Mouse (Mus musculus) megakaryocyte progenitor cell, adult 5-6 weeks (primary cell): ENCODE results near the gene Tcn2. TPM values are rescaled to one million over a fixed set of nuclear protein-coding genes. Genes with fewer than 3 reads are reported as not detected.
A peak's percentile ranks its signal among the peaks of the same experiment; 100 is the strongest.

ENCODE experiments used
- ATAC-seq: replicated peaks from 2 replicates; pipeline ENCODE4 v1.8.0; 2016; ENCODE audit warnings: mild to moderate bottlenecking, moderate TSS enrichment, inconsistent platforms; ENCODE audit not compliant: poor library complexity
- total RNA-seq, 2 experiments: library from RNA; stranded (forward) in 1 of 2; stranded (reverse) in 1 of 2; fragments of 157-497, 149-512 nt in 1 of 2; fragments of 200-1000 nt in 1 of 2; gene quantifications; 2 replicates each; pipeline versions ENCODE4 v1.2.3 to v1.2.4; 2015 to 2017

The Tcn2 gene
- total RNA-seq, 2 experiments from 2014 or later: 50.5 to 102 TPM

DNA sequence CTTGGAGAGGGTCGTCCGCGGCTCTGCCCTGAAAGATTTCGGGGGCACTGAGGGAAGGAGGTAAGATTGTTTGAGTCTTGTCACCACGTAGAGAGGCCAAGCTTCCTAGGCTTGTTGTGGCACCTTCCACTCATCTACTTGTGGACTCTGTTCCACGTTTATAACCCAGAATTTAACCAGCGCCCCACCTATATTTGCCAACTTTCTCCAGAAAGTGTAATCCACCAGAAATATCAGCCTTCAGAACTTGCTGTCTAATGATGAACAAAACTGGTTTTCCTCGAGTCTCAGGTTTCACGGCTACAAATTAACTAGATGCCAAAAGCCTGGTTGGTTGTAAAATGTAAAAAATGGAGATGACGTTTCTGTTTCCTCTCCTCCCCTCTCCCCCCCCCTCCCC is 36.5 kb downstream of the Tcn2 start:
- no peak for ATAC-seq

DNA sequence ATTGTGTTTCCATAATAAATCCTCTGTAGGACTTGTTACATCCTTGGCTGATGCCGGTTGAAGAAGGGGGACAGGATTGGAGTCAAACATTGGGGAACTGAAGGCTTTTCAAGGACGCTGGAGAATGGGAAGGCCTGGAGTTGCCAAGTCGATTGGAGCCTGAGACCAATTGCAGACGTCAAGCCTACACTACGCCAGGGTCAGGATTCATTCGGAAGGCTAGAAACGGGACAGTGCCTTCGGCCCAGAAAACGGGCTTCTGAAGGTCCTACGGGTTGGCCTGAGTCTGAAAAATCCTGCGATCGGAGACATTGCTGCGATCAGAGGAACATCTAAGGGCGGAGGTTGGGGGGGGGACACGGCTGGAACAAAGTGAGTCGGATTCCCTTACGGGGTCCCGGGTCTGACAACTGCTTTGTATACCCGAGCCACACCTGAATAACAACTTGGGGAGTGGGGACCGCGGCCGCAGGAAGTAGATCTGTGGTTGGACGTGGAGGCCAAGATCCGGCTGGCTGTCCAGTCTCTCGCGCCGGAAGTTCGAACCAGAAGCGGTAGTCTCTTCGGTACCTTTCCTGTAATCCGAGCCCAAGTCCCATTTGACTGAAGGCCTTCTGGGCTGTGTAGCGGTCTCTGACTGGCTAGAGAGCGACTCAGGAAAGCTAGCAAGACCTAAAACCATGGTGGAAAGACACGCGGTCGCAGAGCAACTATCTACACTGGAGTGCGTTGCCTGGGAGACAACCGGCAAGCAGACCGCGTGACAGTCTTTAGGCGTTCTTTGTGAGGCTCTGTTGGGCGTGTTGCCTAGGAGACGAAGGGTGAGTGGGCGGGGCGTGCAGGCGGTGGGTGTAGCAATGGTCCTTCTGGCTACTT is 37.3 kb downstream of the Tcn2 start, which contains the start of the genes 4921536K21Rik and Dusp18:
Gene 4921536K21Rik (minus strand): TSS at position 693 of the 876 bp plus-strand sequence.
Gene Dusp18 (plus strand): TSS at position 835 of the 876 bp plus-strand sequence.
- ATAC-seq: peak; percentile 100

DNA sequence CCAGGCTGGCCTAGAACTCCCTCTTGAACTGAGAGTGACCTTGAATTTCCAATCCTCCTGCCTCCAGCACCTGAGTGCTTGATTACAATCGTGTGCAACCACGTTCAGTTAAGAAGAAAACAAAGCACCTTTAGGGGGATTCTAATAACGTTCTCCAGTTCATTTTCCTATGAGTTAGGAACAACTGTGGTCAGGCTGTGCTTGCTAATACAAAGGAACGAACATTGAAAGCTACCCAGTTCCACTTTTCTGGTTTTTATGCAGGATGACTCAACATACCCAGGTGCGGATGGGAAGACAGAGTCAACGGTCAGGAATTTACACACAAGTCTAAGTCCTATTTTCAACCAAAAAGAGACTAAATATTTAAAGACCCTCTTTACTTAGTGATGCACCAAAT is 38.0 kb downstream of the Tcn2 start:
- ATAC-seq: no peak

DNA sequence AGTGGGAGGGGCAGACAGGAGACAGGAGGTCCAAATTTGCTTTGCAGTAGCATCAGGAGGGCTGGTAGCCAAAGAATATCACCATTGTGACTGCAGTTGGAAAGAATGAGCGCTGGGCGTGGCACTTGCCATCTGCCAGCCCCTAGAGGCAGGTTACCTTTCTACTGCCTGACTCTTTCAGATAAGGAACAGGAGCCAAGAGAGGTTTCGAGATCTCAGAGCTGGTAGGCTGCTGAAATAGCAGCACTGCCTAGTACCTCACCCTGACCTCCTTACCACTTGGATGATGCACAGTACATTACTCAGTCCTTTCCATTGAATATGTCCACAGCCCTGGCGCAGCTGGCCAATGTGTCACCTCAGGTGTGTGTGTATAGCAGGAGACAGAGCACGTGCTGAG is 44.6 kb downstream of the Tcn2 start:
- ATAC-seq: peak; percentile 99

DNA sequence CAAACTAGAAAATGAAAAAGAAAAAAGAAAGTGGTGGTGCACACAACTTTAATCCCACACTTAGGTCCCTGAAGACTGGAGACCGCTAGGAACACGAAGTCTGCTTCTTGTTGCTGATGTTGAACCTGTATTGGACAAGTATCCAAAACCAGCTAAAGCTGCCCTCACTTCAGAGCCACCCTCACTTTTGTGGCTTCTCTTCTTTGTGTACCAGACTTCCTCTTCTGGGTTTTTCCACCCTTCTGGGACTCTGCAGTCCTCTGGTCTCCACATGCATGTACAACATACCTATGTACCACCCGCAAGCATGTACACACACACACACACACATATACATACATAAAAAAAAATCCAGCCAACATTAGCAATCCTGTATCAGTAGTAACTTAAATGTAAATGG is 48.2 kb downstream of the Tcn2 start:
- ATAC-seq: no peak

DNA sequence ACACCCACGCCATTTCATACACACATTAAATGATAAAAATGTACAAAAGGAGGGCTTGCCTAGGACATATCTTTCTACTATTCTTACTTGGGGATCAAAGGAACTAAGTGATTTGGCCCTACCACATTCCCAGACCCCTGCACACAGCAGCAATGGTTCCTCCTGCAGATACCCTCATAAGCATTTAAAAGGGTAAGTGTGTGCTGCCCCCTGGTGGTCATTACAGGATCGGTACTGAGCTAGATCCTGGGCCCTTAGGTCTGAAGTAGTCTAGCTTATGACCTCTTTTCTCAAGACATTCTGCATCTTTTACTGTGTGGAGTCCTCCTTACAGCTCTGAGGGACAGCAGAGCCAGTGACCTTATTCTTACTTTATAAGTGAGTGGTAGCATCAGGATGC is 52.1 kb downstream of the Tcn2 start:
- ATAC-seq: peak; percentile 95

DNA sequence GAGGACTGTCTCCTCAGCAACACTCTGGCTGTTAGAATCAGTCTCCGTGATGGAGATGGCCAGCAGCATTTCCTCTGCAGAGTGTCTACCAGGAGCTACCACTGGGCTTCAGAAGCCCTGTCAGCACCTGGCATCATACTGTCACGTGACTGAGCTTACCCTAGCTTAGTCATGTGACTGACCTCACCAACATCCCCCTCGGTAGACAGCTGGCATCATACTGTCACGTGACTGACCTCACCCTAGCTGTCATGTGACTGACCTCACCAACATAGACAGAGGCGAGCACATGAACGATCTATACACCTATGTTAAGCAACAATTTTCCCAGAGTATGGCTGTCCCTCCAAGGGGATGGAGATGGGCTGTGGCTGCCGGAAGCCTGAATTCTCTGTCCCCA is 53.3 kb downstream of the Tcn2 start:
- no peak for ATAC-seq

DNA sequence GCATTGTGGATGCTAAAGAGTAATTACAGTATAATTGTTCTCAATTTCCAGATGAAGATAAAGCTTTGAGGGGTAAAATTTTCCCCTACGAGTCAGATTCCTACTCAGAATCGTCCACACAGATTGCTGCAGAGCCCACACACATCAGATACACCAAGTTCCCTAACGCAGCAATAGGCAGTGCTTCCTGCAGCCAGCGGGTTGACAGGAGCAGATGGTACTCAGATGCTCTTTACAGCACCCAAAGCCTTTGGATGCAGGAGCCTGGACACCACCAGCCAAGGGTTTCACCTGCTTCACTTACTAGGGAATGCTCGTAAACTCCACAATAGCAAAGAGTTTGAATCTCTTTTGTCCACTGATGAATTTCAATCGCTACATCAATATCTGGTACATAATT is 55.5 kb downstream of the Tcn2 start:
- ATAC-seq: no peak

Other genes with a start within 250 kb of the Tcn2 start
- gene Osbp2, start 68.3 kb downstream of the Tcn2 start, total RNA-seq (2015): not detected in 2 replicates
- not detected in 2 replicates for gene Osbp2, start 68.3 kb downstream of the Tcn2 start, total RNA-seq (2017)
- gene 4921536K21Rik, start 37.1 kb downstream of the Tcn2 start, total RNA-seq (2015): not detected in 2 replicates
- gene 4921536K21Rik, start 37.1 kb downstream of the Tcn2 start, total RNA-seq (2017): not detected in 2 replicates
- gene Dusp18, start 36.9 kb downstream of the Tcn2 start, total RNA-seq (2015): 0.78 and 1.2 TPM in 2 replicates
- gene Dusp18, start 36.9 kb downstream of the Tcn2 start, total RNA-seq (2017): 0.17 and 0.51 TPM in 2 replicates
- 0.94 and 2.5 TPM in 2 replicates for gene Slc35e4, start 17.5 kb downstream of the Tcn2 start, total RNA-seq (2015)
- gene Slc35e4, start 17.5 kb downstream of the Tcn2 start, total RNA-seq (2017): 1.5 and 3.0 TPM in 2 replicates
- gene Pes1, start 31.8 kb upstream of the Tcn2 start, total RNA-seq (2015): 67.7 and 87.4 TPM in 2 replicates
- 168 and 183 TPM in 2 replicates for gene Pes1, start 31.8 kb upstream of the Tcn2 start, total RNA-seq (2017)
- not detected in 2 replicates for gene 4930556J24Rik, start 44.6 kb upstream of the Tcn2 start, total RNA-seq (2015)
- gene 4930556J24Rik, start 44.6 kb upstream of the Tcn2 start, total RNA-seq (2017): not detected in 2 replicates
- 0.37 TPM in 1 of 2 replicates, not detected in the other for gene Gal3st1, start 51.5 kb upstream of the Tcn2 start, total RNA-seq (2015)
- gene Gal3st1, start 51.5 kb upstream of the Tcn2 start, total RNA-seq (2017): 0.30 and 0.75 TPM in 2 replicates
- gene Sec14l4, start 99.3 kb upstream of the Tcn2 start, total RNA-seq (2015): not detected in 2 replicates
- gene Sec14l4, start 99.3 kb upstream of the Tcn2 start, total RNA-seq (2017): not detected in 2 replicates
- not detected in 2 replicates for gene Sec14l3, start 132.7 kb upstream of the Tcn2 start, total RNA-seq (2015)
- gene Sec14l3, start 132.7 kb upstream of the Tcn2 start, total RNA-seq (2017): not detected in 2 replicates
- gene Mtfp1, start 163.3 kb upstream of the Tcn2 start, total RNA-seq (2015): 9.7 and 12.0 TPM in 2 replicates
- 9.2 and 12.0 TPM in 2 replicates for gene Mtfp1, start 163.3 kb upstream of the Tcn2 start, total RNA-seq (2017)
- gene Sec14l2, start 191.3 kb upstream of the Tcn2 start, total RNA-seq (2015): 0.71 and 0.72 TPM in 2 replicates
- 0.87 and 1.7 TPM in 2 replicates for gene Sec14l2, start 191.3 kb upstream of the Tcn2 start, total RNA-seq (2017)
- gene Rnf215, start 203.0 kb upstream of the Tcn2 start, total RNA-seq (2015): 2.5 and 4.7 TPM in 2 replicates
- gene Rnf215, start 203.0 kb upstream of the Tcn2 start, total RNA-seq (2017): 5.9 and 8.8 TPM in 2 replicates
- gene Ccdc157, start 228.1 kb upstream of the Tcn2 start, total RNA-seq (2015): 0.44 and 0.54 TPM in 2 replicates
- gene Ccdc157, start 228.1 kb upstream of the Tcn2 start, total RNA-seq (2017): 0.67 and 0.95 TPM in 2 replicates
- gene Sf3a1, start 228.2 kb upstream of the Tcn2 start, total RNA-seq (2015): 64.8 and 65.7 TPM in 2 replicates
- 35.3 and 40.0 TPM in 2 replicates for gene Sf3a1, start 228.2 kb upstream of the Tcn2 start, total RNA-seq (2017)